Mouse (Mus musculus): ENCODE measurements around the gene Pax3. TPM values are rescaled to one million over a fixed set of nuclear protein-coding genes. Genes with fewer than 3 reads are reported as not detected.
A peak's percentile ranks its signal among the peaks of the same experiment; 100 is the strongest.

The Pax3 gene
- total and polyA plus RNA-seq, 2 experiments from 2014 or later: 0.05 TPM; not detected in 1

- Histone ChIP-seq H3K27ac (ENCODE audit: low read depth) (no peak overlapping the region), H3K4me1 (ENCODE audit: control insufficient read depth, insufficient read depth) (peaks cover 13% of the 10 kb centered on the region; the same call in 1 of the 2 replicates), H3K9me3 (replicated peaks; ENCODE audit: control insufficient read depth, low read length) (no peaks in the 10 kb centered on the region), H3K4me3 (ENCODE audit: low read depth, low read length) (no peak overlapping the region), H3K4me2 (ENCODE audit: low read depth, low read length) (no peak overlapping the region), H3K9ac (replicated peaks; ENCODE audit: low read depth, low read length) (no peak overlapping the region), H3K27me3 (ENCODE audit: control insufficient read depth, insufficient read depth, low read length) (peaks cover 97% of the 10 kb centered on the region), H3K36me3 (replicated peaks; ENCODE audit: control insufficient read depth, insufficient read depth, low read length) (no peaks in the 10 kb centered on the region)
- DNase-seq (ENCODE audit: low spot score) (no peak), ATAC-seq (ENCODE audit: insufficient read depth, low read depth) (no peak)
- 2% methylated on average over 9 of the region's 9 CpGs for WGBS
- no peak for TF ChIP-seq CTCF (IDR thresholded peaks at IDR 0.05; ENCODE audit: low read depth)
- TF ChIP-seq EP300 (IDR thresholded peaks at IDR 0.05; ENCODE audit: low read depth): no peak
Observed at GRCm38 (mm10) chr1:78198319-78198940, 1.5 kb upstream of the Pax3 start.

GRCm38 (mm10) chr1:78197351-78198234 is 659 bp upstream of the Pax3 start:
- peak overlapping the region; percentile 36 for H3K4me3 ChIP-seq (ENCODE audit: low read depth, low read length)
- H3K4me1 ChIP-seq (ENCODE audit: control insufficient read depth, insufficient read depth): peaks cover 7% of the 10 kb centered on the region; the same call in 1 of the 2 replicates
- H3K9me3 ChIP-seq (replicated peaks; ENCODE audit: control insufficient read depth, low read length): no peaks in the 10 kb centered on the region
- DNase-seq (ENCODE audit: low spot score) (no peak), ATAC-seq (ENCODE audit: insufficient read depth, low read depth) (no peak)
- TF ChIP-seq CTCF (IDR thresholded peaks at IDR 0.05; ENCODE audit: low read depth): no peak
- TF ChIP-seq EP300 (IDR thresholded peaks at IDR 0.05; ENCODE audit: low read depth): no peak
- H3K4me2 ChIP-seq (ENCODE audit: low read depth, low read length): peak overlapping the region; percentile 56
- peaks cover 97% of the 10 kb centered on the region for H3K27me3 ChIP-seq (ENCODE audit: control insufficient read depth, insufficient read depth, low read length)
- H3K27ac ChIP-seq (ENCODE audit: low read depth): no peak overlapping the region
- no peak overlapping the region for H3K9ac ChIP-seq (replicated peaks; ENCODE audit: low read depth, low read length)
- H3K36me3 ChIP-seq (replicated peaks; ENCODE audit: control insufficient read depth, insufficient read depth, low read length): no peaks in the 10 kb centered on the region
- WGBS: 3% methylated on average over 21 of the region's 21 CpGs

- ATAC-seq (ENCODE audit: insufficient read depth, low read depth): no peak
- DNase-seq (ENCODE audit: low spot score): no peak
- Histone ChIP-seq H3K9ac (replicated peaks; ENCODE audit: low read depth, low read length) (no peak overlapping the region), H3K4me3 (ENCODE audit: low read depth, low read length) (peak overlapping the region; percentile 36), H3K4me1 (ENCODE audit: control insufficient read depth, insufficient read depth) (peaks cover 7% of the 10 kb centered on the region; the same call in 1 of the 2 replicates), H3K27me3 (ENCODE audit: control insufficient read depth, insufficient read depth, low read length) (peaks cover 100% of the 10 kb centered on the region), H3K36me3 (replicated peaks; ENCODE audit: control insufficient read depth, insufficient read depth, low read length) (no peaks in the 10 kb centered on the region), H3K27ac (ENCODE audit: low read depth) (no peak overlapping the region), H3K9me3 (replicated peaks; ENCODE audit: control insufficient read depth, low read length) (no peaks in the 10 kb centered on the region), H3K4me2 (ENCODE audit: low read depth, low read length) (peak overlapping the region; percentile 56)
- WGBS: under 1% methylated on average over 42 of the region's 42 CpGs
- TF ChIP-seq CTCF (IDR thresholded peaks at IDR 0.05; ENCODE audit: low read depth) (no peak), EP300 (IDR thresholded peaks at IDR 0.05; ENCODE audit: low read depth) (no peak)
Observed at GRCm38 (mm10) chr1:78195771-78196712, 892 bp downstream of the Pax3 start.

- Histone ChIP-seq H3K27ac (ENCODE audit: low read depth) (no peak overlapping the region), H3K36me3 (replicated peaks; ENCODE audit: control insufficient read depth, insufficient read depth, low read length) (no peaks in the 10 kb centered on the region), H3K4me3 (ENCODE audit: low read depth, low read length) (no peak overlapping the region), H3K9me3 (replicated peaks; ENCODE audit: control insufficient read depth, low read length) (no peaks in the 10 kb centered on the region), H3K4me2 (ENCODE audit: low read depth, low read length) (no peak overlapping the region), H3K27me3 (ENCODE audit: control insufficient read depth, insufficient read depth, low read length) (peaks cover 100% of the 10 kb centered on the region), H3K4me1 (ENCODE audit: control insufficient read depth, insufficient read depth) (peaks cover 7% of the 10 kb centered on the region; the same call in 1 of the 2 replicates), H3K9ac (replicated peaks; ENCODE audit: low read depth, low read length) (no peak overlapping the region)
- DNase-seq (ENCODE audit: low spot score) (no peak), ATAC-seq (ENCODE audit: insufficient read depth, low read depth) (no peak)
- 3% methylated on average over 21 of the region's 21 CpGs for WGBS
- TF ChIP-seq CTCF (IDR thresholded peaks at IDR 0.05; ENCODE audit: low read depth) (no peak), EP300 (IDR thresholded peaks at IDR 0.05; ENCODE audit: low read depth) (no peak)
Observed at GRCm38 (mm10) chr1:78195145-78195544, 1.8 kb downstream of the Pax3 start.

All from heart, postnatal 0 days (tissue).